In the genomic region with DNA sequence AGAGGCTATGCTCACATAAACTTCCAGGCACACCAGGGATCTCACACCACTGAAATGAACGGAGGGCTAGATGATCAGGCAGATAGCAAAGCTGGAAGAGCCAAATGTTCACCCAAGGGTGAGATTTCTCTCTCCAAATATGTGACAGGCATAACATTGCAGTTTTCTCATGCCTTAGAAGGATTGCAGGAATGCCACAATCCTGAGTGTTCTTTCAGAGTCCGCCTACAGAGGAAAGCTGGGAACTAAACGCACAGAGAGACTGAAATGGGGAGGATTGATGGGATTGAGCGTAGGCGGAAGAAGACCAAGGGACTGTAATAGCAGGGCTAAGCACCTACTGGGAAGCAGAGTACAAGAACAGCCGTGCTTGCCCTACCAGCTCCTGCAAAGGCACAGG, we compare ENCODE assay signal across 27 mouse cellular contexts.
A peak's percentile ranks its signal among the peaks of the same experiment; 100 is the strongest.
DNase-seq lines count a peak whose midpoint lies in the region; ATAC-seq and TF ChIP-seq lines count a peak whose summit lies in the region.
"Had no signal": no experiment of that assay in that cellular context is flagged by ENCODE, and none has a peak within 500 bp of the region (broad histone marks: within the 10 kb centered on the region; RNA-seq: fewer than 3 reads in every experiment).

No protein-coding gene starts in this region.

- no peak overlapping the region for H3K27ac ChIP-seq in heart, embryonic 12.5 days (ENCODE audit: poor library complexity, severe bottlenecking)
- H3K27ac ChIP-seq: embryonic facial prominence, embryonic 13.5 days; limb, embryonic 12.5 days; liver, embryonic 12.5 days; macrophage; midbrain, embryonic 12.5 days; stomach, postnatal 0 days had no signal

- peak overlapping the region; percentile 6 for H3K4me2 ChIP-seq in myocyte (ENCODE audit: low read depth)
- no peak overlapping the region for H3K4me2 ChIP-seq in heart, embryonic 12.5 days
- H3K4me2 ChIP-seq: embryonic facial prominence, embryonic 13.5 days; limb, embryonic 12.5 days; liver, embryonic 12.5 days; lung, embryonic 14.5 days; midbrain, embryonic 12.5 days had no signal

- no peak for TF ChIP-seq POLR2A in myocyte (IDR thresholded peaks at IDR 0.05; ENCODE audit: insufficient read length, low read depth)

- H3K79me2 ChIP-seq in myocyte (ENCODE audit: control insufficient read depth, insufficient read depth): no peaks in the 10 kb centered on the region

- no peaks in the 10 kb centered on the region for H3K27me3 ChIP-seq in myocyte (ENCODE audit: control insufficient read depth, insufficient read depth, insufficient read length)
- no peaks in the 10 kb centered on the region for H3K27me3 ChIP-seq in heart, embryonic 12.5 days (replicated peaks)
- H3K27me3 ChIP-seq: embryonic facial prominence, embryonic 13.5 days; limb, embryonic 12.5 days; liver, embryonic 12.5 days; midbrain, embryonic 12.5 days had no signal

- no peak overlapping the region for H3K4me3 ChIP-seq in myocyte
- H3K4me3 ChIP-seq in heart, embryonic 12.5 days: no peak overlapping the region
- H3K4me3 ChIP-seq: embryonic facial prominence, embryonic 13.5 days; limb, embryonic 12.5 days; liver, embryonic 12.5 days; midbrain, embryonic 12.5 days had no signal

- no peak overlapping the region for H3K9ac ChIP-seq in heart, embryonic 12.5 days
- H3K9ac ChIP-seq: embryonic facial prominence, embryonic 13.5 days; limb, embryonic 12.5 days; liver, embryonic 12.5 days; lung, embryonic 14.5 days; midbrain, embryonic 12.5 days had no signal

- DNase-seq in frontal cortex, postnatal 25 days (ENCODE audit: low spot score in 2 of 2): no peak
- DNase-seq in left cerebral cortex, adult 18-20 months (ENCODE audit: low spot score in 2 of 2): peak; percentile 25 to 33
- DNase-seq in left cerebral cortex, adult 11 months (ENCODE audit: low spot score): no peak
- DNase-seq in right cerebral cortex, adult 18-20 months: peak; percentile 63
- DNase-seq in right cerebral cortex, postnatal 4 days: no peak
- DNase-seq: adrenal gland, postnatal 10 days; cerebellum, adult 11 months; cerebellum, postnatal 10 days; gastrocnemius, postnatal 14 days; heart, adult 18-20 months; heart, postnatal 36 days; kidney, adult 8-10 months; kidney, postnatal 25 days; lung, embryonic 14.5 days had no signal

- no peak overlapping the region for H3ac ChIP-seq in myocyte (ENCODE audit: control insufficient read depth, insufficient read length)

- 62% methylated on average over 6 of the region's 6 CpGs for WGBS in heart, embryonic 12.5 days

- peak; percentile 98 for ATAC-seq in frontal cortex, adult (ENCODE audit: low TSS enrichment)
- no peak for ATAC-seq in heart, embryonic 12.5 days (ENCODE audit: insufficient number of reproducible peaks, low FRiP score)
- ATAC-seq: activated CD4-positive, CD25-positive, alpha-beta regulatory T cell, adult 4 months; CD4-positive, CD25-positive, alpha-beta regulatory T cell, adult 4 months; forebrain, embryonic 16.5 days; inflammation-experienced regulatory T-cells, adult 6 months; liver, embryonic 12.5 days had no signal

- H3K36me3 ChIP-seq in myocyte (ENCODE audit: control insufficient read depth, insufficient read depth): no peaks in the 10 kb centered on the region
- H3K36me3 ChIP-seq in heart, embryonic 12.5 days: no peaks in the 10 kb centered on the region
- H3K36me3 ChIP-seq: embryonic facial prominence, embryonic 13.5 days; limb, embryonic 12.5 days; liver, embryonic 12.5 days; midbrain, embryonic 12.5 days had no signal

- H3K9me3 ChIP-seq in heart, embryonic 12.5 days (replicated peaks): no peaks in the 10 kb centered on the region
- H3K9me3 ChIP-seq: embryonic facial prominence, embryonic 13.5 days; limb, embryonic 12.5 days; liver, embryonic 12.5 days; midbrain, embryonic 12.5 days had no signal

- H3K4me1 ChIP-seq in heart, embryonic 12.5 days (replicated peaks): no peaks in the 10 kb centered on the region
- H3K4me1 ChIP-seq: embryonic facial prominence, embryonic 13.5 days; limb, embryonic 12.5 days; liver, embryonic 12.5 days had no signal

TF ChIP-seq in myocyte, 11 proteins besides CTCF, POLR2A, EP300 and RAD21:
- TF ChIP-seq MYOG (IDR thresholded peaks at IDR 0.05; ENCODE audit: control insufficient read depth in 1 of 3, insufficient read depth in 1 of 3, insufficient read length in 2 of 3, low read depth in 2 of 3) (no peak), CEBPB (IDR thresholded peaks at IDR 0.05; ENCODE audit: insufficient read depth, poor library complexity, severe bottlenecking) (no peak), SRF (IDR thresholded peaks at IDR 0.05; ENCODE audit: control insufficient read depth, insufficient read length, low read depth) (no peak)

Comparison
In these comparisons a context has a peak if more than half of its experiments do, and no peak if none do; other contexts are left out.
1. DNase-seq: peak in left cerebral cortex, adult 18-20 months (2 of 2) and right cerebral cortex, adult 18-20 months (single experiment); none in frontal cortex, postnatal 25 days (0 of 2), left cerebral cortex, adult 11 months (single experiment) and right cerebral cortex, postnatal 4 days (single experiment).